Mouse (Mus musculus): ENCODE results near the gene Kcnq4.

Gene Kcnq4

GRCm38 (mm10) chr4:120747941-120748866 is at the start of gene Kcnq4:
TSS of gene Kcnq4 (minus strand) at chr4:120748612.
- no peak for DNase-seq

GRCm38 (mm10) chr4:120796687-120797086 is 48.3 kb upstream of the Kcnq4 start:
- no peak for DNase-seq

- no peak for DNase-seq
Measured at GRCm38 (mm10) chr4:120795646-120796045, 47.2 kb upstream of the Kcnq4 start.

- no peak for DNase-seq
Measured at GRCm38 (mm10) chr4:120792918-120793317, 44.5 kb upstream of the Kcnq4 start.

GRCm38 (mm10) chr4:120790027-120790426 is 41.6 kb upstream of the Kcnq4 start:
- DNase-seq: peak; percentile 76

GRCm38 (mm10) chr4:120755801-120756200 is 7.4 kb upstream of the Kcnq4 start:
- DNase-seq: no peak

GRCm38 (mm10) chr4:120755299-120755698 is 6.9 kb upstream of the Kcnq4 start:
- peak; percentile 71 for DNase-seq

- no peak for DNase-seq
Measured at GRCm38 (mm10) chr4:120749601-120750000, 1.2 kb upstream of the Kcnq4 start.

- no peak for DNase-seq
Measured at GRCm38 (mm10) chr4:120747243-120747792, 1.1 kb downstream of the Kcnq4 start.

- DNase-seq: no peak
Measured at GRCm38 (mm10) chr4:120746552-120747150, 1.8 kb downstream of the Kcnq4 start.

GRCm38 (mm10) chr4:120745731-120746551 is 2.5 kb downstream of the Kcnq4 start:
- no peak for DNase-seq

- DNase-seq: no peak
Measured at GRCm38 (mm10) chr4:120743636-120744035, 4.8 kb downstream of the Kcnq4 start.

GRCm38 (mm10) chr4:120741303-120741702 is 7.1 kb downstream of the Kcnq4 start:
- DNase-seq: no peak

GRCm38 (mm10) chr4:120734012-120734622 is 14.3 kb downstream of the Kcnq4 start:
- DNase-seq: no peak

GRCm38 (mm10) chr4:120732737-120733136 is 15.7 kb downstream of the Kcnq4 start:
- no peak for DNase-seq

- peak; percentile 53 for DNase-seq
Measured at GRCm38 (mm10) chr4:120731030-120731644, 17.3 kb downstream of the Kcnq4 start.

- no peak for DNase-seq
Measured at GRCm38 (mm10) chr4:120730574-120730973, 17.8 kb downstream of the Kcnq4 start.

GRCm38 (mm10) chr4:120730146-120730545 is 18.3 kb downstream of the Kcnq4 start:
- DNase-seq: peak; percentile 72

GRCm38 (mm10) chr4:120729441-120729840 is 19.0 kb downstream of the Kcnq4 start:
- DNase-seq: no peak

- DNase-seq: no peak
Measured at GRCm38 (mm10) chr4:120727842-120728241, 20.6 kb downstream of the Kcnq4 start.

- no peak for DNase-seq
Measured at GRCm38 (mm10) chr4:120726174-120726573, 22.2 kb downstream of the Kcnq4 start.

- no peak for DNase-seq
Measured at GRCm38 (mm10) chr4:120725516-120726090, 22.8 kb downstream of the Kcnq4 start.

Data from cerebellum, adult 9-10 months (tissue).